Mouse (Mus musculus) hindbrain, embryonic 10.5 days (tissue): ENCODE results near the gene Tor1a. TPM values are rescaled to one million over a fixed set of nuclear protein-coding genes. Genes with fewer than 3 reads are reported as not detected.

ENCODE experiments used
- DNase-seq: peaks from one replicate; pipeline ENCODE4 v3.0.0-alpha.2; 2017; ENCODE audit warnings: low spot score
- H3K27ac ChIP-seq: fragments of 300-500 bp; sonication (generic); 2 replicates; pipeline ENCODE4 v1.5.1; 2016; ENCODE audit warnings: mild to moderate bottlenecking, moderate library complexity
- H3K27me3 ChIP-seq: fragments of 300-500 bp; sonication (generic); 2 replicates; pipeline ENCODE4 v1.6.1; 2016; ENCODE audit warnings: mild to moderate bottlenecking; ENCODE audit not compliant: poor library complexity, insufficient read depth, severe bottlenecking
- H3K36me3 ChIP-seq: fragments of 300-500 bp; sonication (generic); 2 replicates; pipeline ENCODE4 v1.6.1; 2016; ENCODE audit warnings: mild to moderate bottlenecking, moderate library complexity
- H3K4me1 ChIP-seq: fragments of 300-500 bp; sonication (generic); replicated peaks from 2 replicates; pipeline ENCODE4 v1.6.1; 2016; ENCODE audit warnings: mild to moderate bottlenecking
- H3K4me3 ChIP-seq: fragments of 300-500 bp; sonication (generic); 2 replicates; pipeline ENCODE4 v1.5.1; 2016; ENCODE audit warnings: mild to moderate bottlenecking, moderate library complexity
- H3K9me3 ChIP-seq: fragments of 300-500 bp; sonication (generic); 2 replicates; pipeline ENCODE4 v1.6.1; 2016; ENCODE audit warnings: mild to moderate bottlenecking, moderate library complexity
- WGBS: fragments of 180-500 bp; shearing (Covaris S2); methylation state at CpG from one replicate; pipeline ENCODE4 v1.1.7; 2016; 5-methylcytosine and 5-hydroxymethylcytosine counted together
- polyA plus RNA-seq: library from polyadenylated mRNA; unstranded; fragments of >200 nt; fragmentation: Nextera tagmentation; extraction: Ambion mirVana; gene quantifications from 2 replicates; pipeline ENCODE4 v1.2.1, GENCODE M21; 2016

The Tor1a gene
- polyA plus RNA-seq, result 82.4 and 84.1 TPM in 2 replicates

GRCm38 (mm10) chr2:30967352-30968327 lies at the start of gene Tor1a:
TSS of gene Tor1a (minus strand) at chr2:30967933.
- H3K4me3 ChIP-seq, result peak within 1 kb of the TSS; percentile 96
- peak; percentile 92 for DNase-seq
- H3K36me3 ChIP-seq, result peaks cover 52% of the 10 kb centered on the region
- H3K27ac ChIP-seq, result peak within 1 kb of the TSS; percentile 91
- 2% methylated on average over 59 of the region's 59 CpGs for WGBS
- no peaks in the 10 kb centered on the region for H3K9me3 ChIP-seq
- H3K4me1 ChIP-seq, result peaks cover 29% of the 10 kb centered on the region
- H3K27me3 ChIP-seq, result no peaks in the 10 kb centered on the region

DNA sequence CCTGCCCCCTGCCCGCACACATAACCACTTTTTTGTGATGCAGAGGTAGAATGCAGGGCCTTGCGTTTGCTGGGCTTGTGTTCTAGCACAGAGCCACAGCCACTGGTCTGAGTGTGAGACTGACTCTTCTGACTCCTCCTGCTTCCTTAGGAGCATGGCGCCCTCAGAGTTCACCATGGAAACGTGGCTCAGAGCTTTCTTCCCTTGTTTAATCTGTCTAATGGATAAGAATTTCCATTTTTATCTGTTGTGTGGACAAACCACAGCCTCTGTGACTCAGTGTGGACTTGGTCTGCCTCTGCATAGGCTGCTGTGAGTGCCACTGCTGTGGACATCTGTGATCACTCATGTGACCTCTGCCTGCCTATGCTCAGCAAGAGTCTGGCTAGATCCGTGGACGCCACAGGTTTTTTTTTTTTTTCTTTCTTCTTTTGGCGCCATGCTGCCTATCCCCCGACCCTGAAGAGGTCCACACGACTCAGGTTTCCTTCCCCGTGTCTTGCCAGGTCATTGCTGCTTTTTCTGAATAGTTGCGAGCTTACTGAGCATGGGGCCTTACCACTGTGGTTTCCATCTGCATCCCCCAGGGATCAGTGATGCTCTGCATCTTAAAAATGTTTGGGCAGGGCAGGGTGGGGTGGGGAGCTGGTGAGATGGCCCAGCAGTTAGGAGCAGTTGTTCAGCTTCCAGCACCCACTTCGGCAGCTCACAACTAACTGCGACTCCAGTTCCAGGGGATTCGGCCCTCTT lies 45.8 kb upstream of the Tor1a start:
- 81% methylated on average over 14 of the region's 14 CpGs for WGBS
- no peak for DNase-seq
- no peaks in the 10 kb centered on the region for H3K27me3 ChIP-seq
- peaks cover 68% of the 10 kb centered on the region for H3K36me3 ChIP-seq
- no peaks in the 10 kb centered on the region for H3K9me3 ChIP-seq
- no peak overlapping the region for H3K4me3 ChIP-seq
- no peak overlapping the region for H3K27ac ChIP-seq
- H3K4me1 ChIP-seq, result no peaks in the 10 kb centered on the region

GRCm38 (mm10) chr2:31007208-31007607 lies 39.5 kb upstream of the Tor1a start:
- Histone ChIP-seq H3K4me1 (no peaks in the 10 kb centered on the region), H3K9me3 (no peaks in the 10 kb centered on the region), H3K27me3 (no peaks in the 10 kb centered on the region), H3K36me3 (peaks cover 75% of the 10 kb centered on the region), H3K27ac (no peak overlapping the region), H3K4me3 (no peak overlapping the region)
- DNase-seq, result no peak
- 93% methylated on average over 5 of the region's 5 CpGs for WGBS

GRCm38 (mm10) chr2:31006434-31006833 lies 38.7 kb upstream of the Tor1a start:
- no peaks in the 10 kb centered on the region for H3K4me1 ChIP-seq
- no peak overlapping the region for H3K27ac ChIP-seq
- no peak for DNase-seq
- WGBS, result 86% methylated on average over 5 of the region's 5 CpGs
- no peak overlapping the region for H3K4me3 ChIP-seq
- H3K9me3 ChIP-seq, result no peaks in the 10 kb centered on the region
- H3K27me3 ChIP-seq, result no peaks in the 10 kb centered on the region
- H3K36me3 ChIP-seq, result peaks cover 78% of the 10 kb centered on the region

DNA sequence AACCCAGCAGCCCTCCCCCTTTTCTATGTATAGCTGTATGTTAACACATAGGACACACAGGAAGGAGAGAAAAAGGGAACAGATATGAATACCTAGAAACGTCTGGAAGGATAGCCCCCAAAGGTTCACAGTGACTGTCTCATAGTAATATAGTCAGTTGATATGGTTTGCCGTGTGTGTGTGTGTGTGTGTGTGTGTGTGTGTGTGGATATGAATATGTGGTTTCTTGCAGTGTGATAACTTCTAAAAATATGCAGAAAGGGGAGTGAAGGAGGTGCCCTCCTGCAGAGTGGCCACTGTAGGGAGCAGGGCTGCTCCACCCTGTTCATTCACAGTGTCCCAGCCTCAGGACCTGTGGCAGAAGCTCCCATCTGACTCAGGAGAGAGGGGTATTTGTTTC lies 37.7 kb upstream of the Tor1a start:
- WGBS, result 79% methylated on average over 2 of the region's 2 CpGs
- no peak overlapping the region for H3K27ac ChIP-seq
- DNase-seq, result no peak
- no peaks in the 10 kb centered on the region for H3K27me3 ChIP-seq
- H3K36me3 ChIP-seq, result peaks cover 68% of the 10 kb centered on the region
- H3K4me3 ChIP-seq, result no peak overlapping the region
- no peaks in the 10 kb centered on the region for H3K4me1 ChIP-seq
- H3K9me3 ChIP-seq, result no peaks in the 10 kb centered on the region

DNA sequence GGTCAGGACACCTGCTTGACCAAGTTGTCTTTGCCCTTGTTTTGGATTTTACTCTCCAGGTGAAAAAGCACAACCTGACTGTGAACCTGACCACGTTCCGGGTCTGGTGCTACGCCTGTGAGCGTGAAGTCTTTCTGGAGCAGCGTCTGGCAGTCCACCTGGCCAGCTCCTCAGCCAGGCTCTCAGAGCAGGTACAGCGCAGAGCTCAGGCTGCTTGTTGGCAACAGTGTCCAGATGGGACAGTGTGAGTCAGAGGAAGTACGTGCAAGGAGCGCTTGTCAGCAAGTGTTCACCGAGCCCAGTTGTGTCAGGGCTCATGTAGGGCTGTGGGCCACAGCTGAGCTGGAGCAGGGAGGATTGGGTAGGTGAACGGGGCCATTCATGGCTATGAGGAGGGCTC lies 35.1 kb upstream of the Tor1a start:
- Histone ChIP-seq H3K36me3 (peaks cover 63% of the 10 kb centered on the region), H3K9me3 (no peaks in the 10 kb centered on the region), H3K27me3 (no peaks in the 10 kb centered on the region), H3K27ac (no peak overlapping the region), H3K4me3 (no peak overlapping the region), H3K4me1 (peaks cover 7% of the 10 kb centered on the region; the same call in 1 of the 2 replicates)
- WGBS, result 93% methylated on average over 10 of the region's 10 CpGs
- DNase-seq, result no peak

DNA sequence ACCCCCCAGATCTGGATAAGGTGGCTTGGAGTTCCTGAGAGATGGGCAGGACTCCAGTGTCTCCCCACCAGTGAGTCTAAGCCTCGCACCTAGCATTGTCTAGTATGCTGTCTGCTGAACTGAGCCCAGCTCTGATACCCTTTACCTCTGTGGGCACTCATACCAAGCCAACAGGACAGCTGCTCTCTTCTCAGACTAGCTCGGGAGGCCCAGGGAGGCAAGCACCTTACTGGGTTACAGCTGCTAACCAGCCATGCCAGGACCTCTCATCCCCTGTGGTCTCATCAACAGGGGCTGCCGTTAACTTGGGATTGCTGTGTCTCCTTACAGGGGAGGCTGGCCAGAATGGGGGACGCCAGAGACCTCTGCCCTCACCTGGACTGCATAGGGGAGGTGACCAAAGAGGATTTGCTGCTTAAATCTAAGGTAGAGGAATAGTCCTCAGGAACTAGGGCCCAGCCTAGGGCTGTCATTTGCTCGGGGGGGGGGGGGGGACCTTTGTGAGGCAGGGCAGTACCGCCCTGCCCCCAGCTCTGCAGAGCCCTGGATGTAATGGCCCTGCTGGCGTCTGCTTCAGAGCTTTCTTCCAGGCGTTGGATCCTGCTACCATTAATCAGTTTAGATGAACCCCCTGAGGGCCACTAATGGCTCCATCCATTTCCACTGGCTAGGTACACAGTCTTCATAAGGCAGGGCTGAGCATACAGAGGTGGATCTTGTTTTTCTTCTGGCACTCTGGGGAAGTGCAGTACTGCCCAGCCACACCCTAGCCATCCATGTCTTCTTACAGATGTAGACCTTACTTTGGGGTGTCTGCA lies 30.9 kb upstream of the Tor1a start:
- no peak for DNase-seq
- Histone ChIP-seq H3K27ac (0 out of 2 replicates have a peak overlapping the region, but pooled peaks have one; percentile 30), H3K36me3 (peaks cover 36% of the 10 kb centered on the region), H3K27me3 (no peaks in the 10 kb centered on the region), H3K4me1 (peaks cover 17% of the 10 kb centered on the region), H3K4me3 (no peak overlapping the region), H3K9me3 (no peaks in the 10 kb centered on the region)
- WGBS, result 69% methylated on average over 8 of the region's 8 CpGs

GRCm38 (mm10) chr2:30995432-30995996 lies 27.8 kb upstream of the Tor1a start:
- 80% methylated on average over 11 of the region's 11 CpGs for WGBS
- Histone ChIP-seq H3K27me3 (no peaks in the 10 kb centered on the region), H3K4me3 (no peak overlapping the region), H3K9me3 (no peaks in the 10 kb centered on the region), H3K27ac (no peak overlapping the region), H3K4me1 (peaks cover 17% of the 10 kb centered on the region), H3K36me3 (peaks cover 23% of the 10 kb centered on the region)
- no peak for DNase-seq

DNA sequence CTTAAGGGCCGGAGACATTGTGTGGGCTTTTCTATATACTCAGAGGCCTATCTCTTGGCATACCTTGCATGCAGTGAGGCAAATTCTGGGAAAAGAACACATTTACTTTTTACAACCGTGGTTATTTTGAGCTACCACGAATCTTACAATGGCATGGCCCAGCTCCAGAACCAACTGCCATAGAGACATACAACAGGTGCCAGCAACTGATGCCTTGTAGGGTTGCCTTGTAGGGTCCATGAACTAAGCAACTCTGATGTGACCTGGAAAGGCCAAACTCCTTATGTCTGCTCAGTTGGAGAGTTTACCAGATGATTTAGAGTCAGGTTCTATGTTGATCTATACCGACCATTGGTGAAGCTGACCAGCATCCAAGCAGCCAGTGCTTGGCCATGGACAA lies 27.1 kb upstream of the Tor1a start:
- no peak overlapping the region for H3K4me3 ChIP-seq
- H3K36me3 ChIP-seq, result peaks cover 17% of the 10 kb centered on the region
- 93% methylated on average over 4 of the region's 4 CpGs for WGBS
- DNase-seq, result no peak
- no peak overlapping the region for H3K27ac ChIP-seq
- H3K4me1 ChIP-seq, result peaks cover 17% of the 10 kb centered on the region
- H3K9me3 ChIP-seq, result no peaks in the 10 kb centered on the region
- H3K27me3 ChIP-seq, result no peaks in the 10 kb centered on the region

DNA sequence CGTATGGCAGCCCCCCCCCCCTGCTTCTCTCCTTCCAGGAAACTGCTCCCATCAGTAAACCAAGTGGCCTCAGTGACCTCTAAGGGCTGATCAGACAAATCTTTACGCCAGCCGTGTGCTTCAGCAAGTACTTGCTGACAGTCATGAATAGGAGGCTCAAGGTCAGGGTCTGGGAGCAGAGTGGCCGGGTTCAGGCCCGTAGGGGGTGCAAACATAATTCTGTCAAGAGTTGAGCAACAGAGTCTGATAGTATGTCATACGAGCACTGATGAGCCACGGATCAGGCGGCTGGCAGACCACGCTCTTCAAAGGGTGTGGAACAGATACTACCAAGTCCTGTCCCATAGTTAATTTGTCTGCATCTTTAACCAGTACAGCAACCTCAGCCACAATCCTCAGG lies 22.5 kb upstream of the Tor1a start:
- no peak for DNase-seq
- H3K36me3 ChIP-seq, result 0 out of 2 replicates have a peak, but pooled peaks cover 6% of the 10 kb centered on the region
- 88% methylated on average over 9 of the region's 9 CpGs for WGBS
- H3K4me3 ChIP-seq, result no peak overlapping the region
- no peaks in the 10 kb centered on the region for H3K27me3 ChIP-seq
- no peaks in the 10 kb centered on the region for H3K9me3 ChIP-seq
- H3K27ac ChIP-seq, result no peak overlapping the region
- peaks cover 4% of the 10 kb centered on the region for H3K4me1 ChIP-seq

GRCm38 (mm10) chr2:30985111-30986020 lies 17.6 kb upstream of the Tor1a start:
- DNase-seq, result no peak
- H3K4me1 ChIP-seq, result peaks cover 36% of the 10 kb centered on the region
- H3K9me3 ChIP-seq, result no peaks in the 10 kb centered on the region
- no peak overlapping the region for H3K27ac ChIP-seq
- H3K27me3 ChIP-seq, result no peaks in the 10 kb centered on the region
- whole genome bisulfite sequencing, result 22% methylated on average over 17 of the region's 17 CpGs
- H3K4me3 ChIP-seq, result no peak overlapping the region
- peaks cover under 1% of the 10 kb centered on the region; the same call in 1 of the 2 replicates for H3K36me3 ChIP-seq
